Mouse (Mus musculus): ENCODE measurements around the gene Rxra. TPM values are rescaled to one million over a fixed set of nuclear protein-coding genes. Genes with fewer than 3 reads are reported as not detected.

The Rxra gene
- polyA plus RNA-seq (2014; fragmentation: Nextera tagmentation; extraction: Ambion mirVana), result 5.2 and 5.5 TPM in 2 replicates

GRCm38 (mm10) chr2:27676106-27676477 is at the start of gene Rxra:
Gene Rxra (plus strand): TSS chr2:27676440.
- Histone ChIP-seq H3K27me3 (replicated peaks; ENCODE audit: control insufficient read depth, insufficient read depth, low read length) (peaks cover 10% of the 10 kb centered on the region; the same call in 1 of the 2 replicates), H3K36me3 (ENCODE audit: control insufficient read depth, insufficient read depth, low read length) (no peaks in the 10 kb centered on the region), H3K9me3 (ENCODE audit: control insufficient read depth, low read length) (no peaks in the 10 kb centered on the region), H3K4me1 (replicated peaks; ENCODE audit: control insufficient read depth, insufficient read depth, low read length) (peaks cover 46% of the 10 kb centered on the region), H3K27ac (ENCODE audit: low read depth, low read length) (peak within 1 kb of the TSS; percentile 83), H3K4me2 (peak within 1 kb of the TSS; percentile 75), H3K9ac (ENCODE audit: low read depth, low read length) (peak within 1 kb of the TSS; percentile 86), H3K4me3 (ENCODE audit: low read depth, low read length) (peak within 1 kb of the TSS; percentile 78)
- 17% methylated on average over 16 of the region's 16 CpGs for WGBS
- DNase-seq (ENCODE audit: low spot score), result peak; percentile 57
- ATAC-seq (replicated peaks; ENCODE audit: low FRiP score), result no peak

GRCm38 (mm10) chr2:27626604-27627003 is 49.6 kb upstream of the Rxra start:
- Histone ChIP-seq H3K9me3 (ENCODE audit: control insufficient read depth, low read length) (no peaks in the 10 kb centered on the region), H3K4me3 (ENCODE audit: low read depth, low read length) (no peak overlapping the region), H3K27me3 (replicated peaks; ENCODE audit: control insufficient read depth, insufficient read depth, low read length) (no peaks in the 10 kb centered on the region), H3K27ac (ENCODE audit: low read depth, low read length) (peak overlapping the region; percentile 16; the same call in 1 of the 2 replicates), H3K4me2 (no peak overlapping the region), H3K4me1 (replicated peaks; ENCODE audit: control insufficient read depth, insufficient read depth, low read length) (peaks cover 2% of the 10 kb centered on the region; the same call in 1 of the 2 replicates), H3K9ac (ENCODE audit: low read depth, low read length) (no peak overlapping the region), H3K36me3 (ENCODE audit: control insufficient read depth, insufficient read depth, low read length) (no peaks in the 10 kb centered on the region)
- WGBS, result 66% methylated on average over 1 of the region's 1 CpGs
- ATAC-seq (replicated peaks; ENCODE audit: low FRiP score) (peak; percentile 29; the same call in 1 of the 2 replicates), DNase-seq (ENCODE audit: low spot score) (no peak)

- DNase-seq (ENCODE audit: low spot score) (no peak), ATAC-seq (replicated peaks; ENCODE audit: low FRiP score) (no peak)
- Histone ChIP-seq H3K9ac (ENCODE audit: low read depth, low read length) (no peak overlapping the region), H3K9me3 (ENCODE audit: control insufficient read depth, low read length) (no peaks in the 10 kb centered on the region), H3K27ac (ENCODE audit: low read depth, low read length) (no peak overlapping the region), H3K4me2 (no peak overlapping the region), H3K27me3 (replicated peaks; ENCODE audit: control insufficient read depth, insufficient read depth, low read length) (no peaks in the 10 kb centered on the region), H3K36me3 (ENCODE audit: control insufficient read depth, insufficient read depth, low read length) (no peaks in the 10 kb centered on the region), H3K4me3 (ENCODE audit: low read depth, low read length) (no peak overlapping the region), H3K4me1 (replicated peaks; ENCODE audit: control insufficient read depth, insufficient read depth, low read length) (peaks cover 2% of the 10 kb centered on the region; the same call in 1 of the 2 replicates)
- WGBS, result 79% methylated on average over 3 of the region's 3 CpGs
These were observed 45.5 kb upstream of the Rxra start for GRCm38 (mm10) chr2:27630601-27631285.

GRCm38 (mm10) chr2:27633471-27633870 is 42.8 kb upstream of the Rxra start:
- peaks cover 2% of the 10 kb centered on the region for H3K4me1 ChIP-seq (replicated peaks; ENCODE audit: control insufficient read depth, insufficient read depth, low read length)
- 63% methylated on average over 2 of the region's 2 CpGs for WGBS
- H3K4me3 ChIP-seq (ENCODE audit: low read depth, low read length), result no peak overlapping the region

GRCm38 (mm10) chr2:27634018-27634417 is 42.2 kb upstream of the Rxra start:
- Histone ChIP-seq H3K4me3 (ENCODE audit: low read depth, low read length) (no peak overlapping the region), H3K27ac (ENCODE audit: low read depth, low read length) (no peak overlapping the region)

More at GRCm38 (mm10) chr2:27633471-27633870, 42.8 kb upstream of the Rxra start:
- no peaks in the 10 kb centered on the region for H3K36me3 ChIP-seq (ENCODE audit: control insufficient read depth, insufficient read depth, low read length)
- no peaks in the 10 kb centered on the region for H3K9me3 ChIP-seq (ENCODE audit: control insufficient read depth, low read length)
- H3K27me3 ChIP-seq (replicated peaks; ENCODE audit: control insufficient read depth, insufficient read depth, low read length), result no peaks in the 10 kb centered on the region
- DNase-seq (ENCODE audit: low spot score) (no peak), ATAC-seq (replicated peaks; ENCODE audit: low FRiP score) (no peak)
- no peak overlapping the region for H3K27ac ChIP-seq (ENCODE audit: low read depth, low read length)
- H3K9ac ChIP-seq (ENCODE audit: low read depth, low read length), result no peak overlapping the region
- no peak overlapping the region for H3K4me2 ChIP-seq

GRCm38 (mm10) chr2:27635147-27635738 is 41.0 kb upstream of the Rxra start:
- DNase-seq (ENCODE audit: low spot score) (no peak), ATAC-seq (replicated peaks; ENCODE audit: low FRiP score) (no peak)
- 82% methylated on average over 13 of the region's 13 CpGs for WGBS
- no peaks in the 10 kb centered on the region for H3K27me3 ChIP-seq (replicated peaks; ENCODE audit: control insufficient read depth, insufficient read depth, low read length)
- H3K9me3 ChIP-seq (ENCODE audit: control insufficient read depth, low read length), result no peaks in the 10 kb centered on the region
- H3K4me2 ChIP-seq, result no peak overlapping the region
- no peak overlapping the region for H3K9ac ChIP-seq (ENCODE audit: low read depth, low read length)
- H3K4me3 ChIP-seq (ENCODE audit: low read depth, low read length), result no peak overlapping the region
- H3K36me3 ChIP-seq (ENCODE audit: control insufficient read depth, insufficient read depth, low read length), result no peaks in the 10 kb centered on the region
- H3K4me1 ChIP-seq (replicated peaks; ENCODE audit: control insufficient read depth, insufficient read depth, low read length), result peaks cover 2% of the 10 kb centered on the region
- no peak overlapping the region for H3K27ac ChIP-seq (ENCODE audit: low read depth, low read length)

More at GRCm38 (mm10) chr2:27634018-27634417, 42.2 kb upstream of the Rxra start:
- ATAC-seq (replicated peaks; ENCODE audit: low FRiP score) (no peak), DNase-seq (ENCODE audit: low spot score) (no peak)
- H3K9ac ChIP-seq (ENCODE audit: low read depth, low read length), result no peak overlapping the region
- H3K9me3 ChIP-seq (ENCODE audit: control insufficient read depth, low read length), result no peaks in the 10 kb centered on the region
- peaks cover 2% of the 10 kb centered on the region for H3K4me1 ChIP-seq (replicated peaks; ENCODE audit: control insufficient read depth, insufficient read depth, low read length)
- 38% methylated on average over 1 of the region's 1 CpGs for WGBS
- no peaks in the 10 kb centered on the region for H3K27me3 ChIP-seq (replicated peaks; ENCODE audit: control insufficient read depth, insufficient read depth, low read length)
- no peaks in the 10 kb centered on the region for H3K36me3 ChIP-seq (ENCODE audit: control insufficient read depth, insufficient read depth, low read length)
- no peak overlapping the region for H3K4me2 ChIP-seq

- WGBS, result 16% methylated on average over 1 of the region's 1 CpGs
- Histone ChIP-seq H3K27ac (ENCODE audit: low read depth, low read length) (no peak overlapping the region; the same call in 1 of the 2 replicates), H3K4me2 (no peak overlapping the region), H3K9me3 (ENCODE audit: control insufficient read depth, low read length) (no peaks in the 10 kb centered on the region), H3K4me3 (ENCODE audit: low read depth, low read length) (no peak overlapping the region), H3K4me1 (replicated peaks; ENCODE audit: control insufficient read depth, insufficient read depth, low read length) (peaks cover 2% of the 10 kb centered on the region), H3K9ac (ENCODE audit: low read depth, low read length) (no peak overlapping the region), H3K36me3 (ENCODE audit: control insufficient read depth, insufficient read depth, low read length) (no peaks in the 10 kb centered on the region), H3K27me3 (replicated peaks; ENCODE audit: control insufficient read depth, insufficient read depth, low read length) (no peaks in the 10 kb centered on the region)
- no peak for ATAC-seq (replicated peaks; ENCODE audit: low FRiP score)
- no peak for DNase-seq (ENCODE audit: low spot score)
These were observed 39.4 kb upstream of the Rxra start for GRCm38 (mm10) chr2:27636796-27637195.

GRCm38 (mm10) chr2:27637281-27637896 is 38.9 kb upstream of the Rxra start:
- no peak overlapping the region for H3K4me2 ChIP-seq
- H3K4me1 ChIP-seq (replicated peaks; ENCODE audit: control insufficient read depth, insufficient read depth, low read length), result peaks cover 2% of the 10 kb centered on the region
- H3K9ac ChIP-seq (ENCODE audit: low read depth, low read length), result no peak overlapping the region
- H3K27ac ChIP-seq (ENCODE audit: low read depth, low read length), result no peak overlapping the region; the same call in 1 of the 2 replicates
- no peak overlapping the region for H3K4me3 ChIP-seq (ENCODE audit: low read depth, low read length)
- H3K9me3 ChIP-seq (ENCODE audit: control insufficient read depth, low read length), result no peaks in the 10 kb centered on the region
- no peak for ATAC-seq (replicated peaks; ENCODE audit: low FRiP score)
- H3K27me3 ChIP-seq (replicated peaks; ENCODE audit: control insufficient read depth, insufficient read depth, low read length), result no peaks in the 10 kb centered on the region
- no peak for DNase-seq (ENCODE audit: low spot score)
- H3K36me3 ChIP-seq (ENCODE audit: control insufficient read depth, insufficient read depth, low read length), result no peaks in the 10 kb centered on the region
- 77% methylated on average over 8 of the region's 8 CpGs for WGBS

Data from liver, embryonic 11.5 days (tissue).